9 mouse cellular contexts compared by ENCODE assay signal in genomic region chr17:33439148-33439547, GRCm38 (mm10). TPM values are rescaled to one million over a fixed set of nuclear protein-coding genes. Genes with fewer than 3 reads are reported as not detected.
A peak's percentile ranks its signal among the peaks of the same experiment; 100 is the strongest.
DNase-seq lines count a peak whose midpoint lies in the region; ATAC-seq and TF ChIP-seq lines count a peak whose summit lies in the region.
"Had no signal": no experiment of that assay in that cellular context is flagged by ENCODE, and none has a peak within 500 bp of the region (broad histone marks: within the 10 kb centered on the region; RNA-seq: fewer than 3 reads in every experiment).

No protein-coding gene starts in this region.

- H3K27ac ChIP-seq in cortical plate, adult 2 months (ENCODE audit: insufficient read depth, low read length) = no peak overlapping the region
- H3K27ac ChIP-seq in lung, embryonic 14.5 days (ENCODE audit: low read depth) = no peak overlapping the region
- H3K27ac ChIP-seq: lung, embryonic 15.5 days had no signal

- H3K27me3 ChIP-seq in lung, embryonic 14.5 days (ENCODE audit: insufficient read depth, low read length) = no peaks in the 10 kb centered on the region
- H3K27me3 ChIP-seq: lung, embryonic 15.5 days had no signal

- TF ChIP-seq CTCF in cortical plate, adult 2 months (IDR thresholded peaks at IDR 0.05; ENCODE audit: extremely low read depth, insufficient read depth, low read length) = peak; percentile 60; the same call in 1 of the 2 replicates
- TF ChIP-seq CTCF in lung, embryonic 14.5 days (IDR thresholded peaks at IDR 0.05; ENCODE audit: low read depth) = peak; percentile 80

- no peaks in the 10 kb centered on the region for H3K36me3 ChIP-seq in lung, embryonic 14.5 days (ENCODE audit: insufficient read depth)
- H3K36me3 ChIP-seq: lung, embryonic 15.5 days had no signal

- no peak overlapping the region for H3K4me3 ChIP-seq in cortical plate, adult 2 months (ENCODE audit: insufficient read depth, low read length)
- H3K4me3 ChIP-seq in lung, embryonic 14.5 days (ENCODE audit: low read depth, low read length) = no peak overlapping the region
- H3K4me3 ChIP-seq: lung, embryonic 15.5 days had no signal

- H3K4me1 ChIP-seq in cortical plate, adult 2 months (ENCODE audit: control insufficient read depth, insufficient read depth, low read length) = no peaks in the 10 kb centered on the region
- H3K4me1 ChIP-seq in lung, embryonic 14.5 days (ENCODE audit: insufficient read depth) = no peaks in the 10 kb centered on the region

- H3K9ac ChIP-seq in lung, embryonic 14.5 days = no peak overlapping the region
- H3K9ac ChIP-seq: lung, embryonic 15.5 days had no signal

- intact Hi-C loops in gastrocnemius, postnatal 36 days (cut with DNase I) = loop anchor here (2.0 kb wide), 2 partner anchors 100 to 388 kb away; no protein-coding TSS in a partner anchor

- TF ChIP-seq POLR2A in cortical plate, adult 2 months (IDR thresholded peaks at IDR 0.05; ENCODE audit: extremely low read depth, insufficient read depth, low read length) = no peak

- peak; percentile 88 for DNase-seq in CD4-positive, CD25-positive, alpha-beta regulatory T cell, adult 2 months (ENCODE audit: low read depth, low spot score)
- peak; percentile 31 to 65 for DNase-seq in gastrocnemius, postnatal 36 days
- DNase-seq in large intestine, adult 2 months (ENCODE audit: low read depth, low spot score) = peak; percentile 51
- peak; percentile 92 for DNase-seq in lung, embryonic 14.5 days
- peak; percentile 69 to 79 for DNase-seq in right cerebral cortex, postnatal 10 days (ENCODE audit: low spot score in 2 of 2)
- peak; percentile 80 for DNase-seq in urinary bladder, postnatal 25 days (ENCODE audit: low spot score)

- no peaks in the 10 kb centered on the region for H3K9me3 ChIP-seq in lung, embryonic 14.5 days (ENCODE audit: low read depth, low read length)
- H3K9me3 ChIP-seq: lung, embryonic 15.5 days had no signal

- ATAC-seq in activated CD4-positive, CD25-positive, alpha-beta regulatory T cell, adult 4 months = peak; percentile 46
- ATAC-seq in lung, embryonic 14.5 days (ENCODE audit: insufficient read depth) = no peak

- no peak overlapping the region for H3K4me2 ChIP-seq in lung, embryonic 14.5 days
- H3K4me2 ChIP-seq: lung, embryonic 15.5 days had no signal

- WGBS in large intestine, adult 2 months = 68% methylated on average over 1 of the region's 1 CpGs
- 70% methylated on average over 1 of the region's 1 CpGs for WGBS in lung, embryonic 14.5 days

RNA-seq across cellular contexts. Expression of gene Actl9, which starts 6.5 kb away (rescaled TPM):
- not detected for polyA plus RNA-seq in activated CD4-positive, CD25-positive, alpha-beta regulatory T cell, adult 4 months (2017; shearing (Covaris generic))
- polyA plus RNA-seq in cortical plate, adult 2 months (2012; rRNA removed) = 0.40 and 0.50 TPM in 2 replicates
- total RNA-seq in gastrocnemius, postnatal 36 days (2021) = not detected
- 0.08 TPM in 1 of 2 replicates, not detected in the other for polyA plus RNA-seq in large intestine, adult 2 months (2012; rRNA removed)
- polyA plus RNA-seq in lung, embryonic 14.5 days (2014; fragmentation: Nextera tagmentation; extraction: Ambion mirVana) = 0.23 TPM in 1 of 2 replicates, not detected in the other
- polyA plus RNA-seq: lung, embryonic 15.5 days had no signal

RNA-seq across cellular contexts. Expression of gene Zfp101, which starts 44.7 kb away (rescaled TPM):
- 10 to 100 TPM in 1 of 2 experiments, 1 to 10 TPM in 1; 9.0 to 13.8 TPM for polyA plus RNA-seq in activated CD4-positive, CD25-positive, alpha-beta regulatory T cell, adult 4 months (2017; shearing (Covaris generic))
- 9.4 and 9.7 TPM in 2 replicates for polyA plus RNA-seq in cortical plate, adult 2 months (2012; rRNA removed)
- 1 to 10 TPM; 2.7 to 3.4 TPM for total RNA-seq in gastrocnemius, postnatal 36 days (2021)
- 1.1 and 2.6 TPM in 2 replicates for polyA plus RNA-seq in large intestine, adult 2 months (2012; rRNA removed)
- 20.4 and 20.8 TPM in 2 replicates for polyA plus RNA-seq in lung, embryonic 14.5 days (2014; fragmentation: Nextera tagmentation; extraction: Ambion mirVana)
